Mouse (Mus musculus) MEL (cell line): ENCODE data around the gene Hdac11.

Experiments
- CTCF ChIP-seq, 3 experiments: IDR thresholded peaks in 2 of 3; conservative IDR thresholded peaks in 1 of 3; 2 replicates each; pipeline ENCODE4 v1.5.1; 2011 to 2012; ENCODE audit warnings: low read length in 3 of 3, low read depth in 2 of 3, mild to moderate bottlenecking in 2 of 3, improper control_type of control experiment in 1 of 3, inconsistent platforms in 1 of 3, mixed read lengths in 1 of 3, moderate library complexity in 1 of 3; ENCODE audit not compliant: control insufficient read depth in 1 of 3, insufficient read depth in 1 of 3, poor library complexity in 1 of 3, severe bottlenecking in 1 of 3
- POLR2A ChIP-seq, 2 experiments: IDR thresholded peaks; 2 replicates each; pipeline ENCODE4 v1.6.1; 2011 to 2012; ENCODE audit warnings: low read length in 2 of 2, mild to moderate bottlenecking in 2 of 2, control low read depth in 1 of 2, improper control_type of control experiment in 1 of 2, low read depth in 1 of 2, moderate library complexity in 1 of 2; ENCODE audit not compliant: control insufficient read depth in 1 of 2, insufficient read depth in 1 of 2, poor library complexity in 1 of 2
- POLR2AphosphoS2 ChIP-seq: IDR thresholded peaks from 2 replicates; pipeline ENCODE4 v1.6.1; 2011; ENCODE audit warnings: low read length, improper control_type of control experiment
- TBP ChIP-seq: IDR thresholded peaks from 2 replicates; pipeline ENCODE4 v1.8.0; 2011; ENCODE audit warnings: low read depth, low read length, improper control_type of control experiment
- TCF12 ChIP-seq: IDR thresholded peaks from 2 replicates; pipeline ENCODE4 v1.6.1; 2014; ENCODE audit warnings: low read depth, mild to moderate bottlenecking, inconsistent platforms, low read length, improper control_type of control experiment, moderate library complexity

- no peak for TF ChIP-seq POLR2AphosphoS2
- peak; percentile 78 to 97 (median 92) for TF ChIP-seq CTCF (IDR thresholded peaks at IDR 0.05 in 2 of 3, conservative IDR thresholded peaks at IDR 0.05 in 1 of 3; ENCODE audit: control insufficient read depth in 1 of 3, insufficient read depth in 1 of 3, low read depth in 2 of 3, low read length in 3 of 3, poor library complexity in 1 of 3, severe bottlenecking in 1 of 3)
- no peak for TF ChIP-seq POLR2A (IDR thresholded peaks at IDR 0.05; ENCODE audit: control insufficient read depth in 1 of 2, insufficient read depth in 1 of 2, low read depth in 1 of 2, low read length in 2 of 2, poor library complexity in 1 of 2)
- TF ChIP-seq TCF12, result no peak
- no peak for TF ChIP-seq TBP
Measured at GRCm38 (mm10) chr6:91165210-91165609, 8.7 kb downstream of the Hdac11 start.
